Mouse (Mus musculus) forelimb bud, embryonic 11.5 days (tissue): Measurements from ENCODE around the gene Rnf115.
"Not testable (repeated sequence)": the region's sequence is repeated elsewhere in the genome, so short reads cannot be mapped to it uniquely, and the experiment has no call there.

Experiments used
- DNase-seq: peaks from one replicate; pipeline ENCODE4 v3.0.0-alpha.2; 2012; ENCODE audit warnings: low read depth, low spot score

The Rnf115 gene

GRCm38 (mm10) chr3:96707903-96708683, 19.4 kb upstream of the Rnf115 start, which contains the start of gene Nudt17:
Gene Nudt17, minus strand, starts transcription at chr3:96708562.
- peak; percentile 76 for DNase-seq

GRCm38 (mm10) chr3:96708684-96709064, 18.8 kb upstream of the Rnf115 start:
- no peak for DNase-seq

- no peak for DNase-seq
Measured at GRCm38 (mm10) chr3:96714286-96714685, 13.2 kb upstream of the Rnf115 start.

- no peak for DNase-seq
Measured at GRCm38 (mm10) chr3:96715854-96716253, 11.6 kb upstream of the Rnf115 start.

- no peak for DNase-seq
Measured at GRCm38 (mm10) chr3:96719173-96719572, 8.3 kb upstream of the Rnf115 start.

- DNase-seq: peak; percentile 12
Measured at GRCm38 (mm10) chr3:96727828-96728633, 567 bp downstream of the Rnf115 start.

GRCm38 (mm10) chr3:96728634-96729402, 1.4 kb downstream of the Rnf115 start:
- DNase-seq: no peak

- DNase-seq: no peak
Measured at GRCm38 (mm10) chr3:96729403-96729784, 1.9 kb downstream of the Rnf115 start.

- no peak for DNase-seq
Measured at GRCm38 (mm10) chr3:96730785-96731184, 3.3 kb downstream of the Rnf115 start.

- no peak for DNase-seq
Measured at GRCm38 (mm10) chr3:96733984-96734383, 6.5 kb downstream of the Rnf115 start.

GRCm38 (mm10) chr3:96735200-96735599, 7.7 kb downstream of the Rnf115 start:
- DNase-seq: no peak

- DNase-seq: no peak
Measured at GRCm38 (mm10) chr3:96737013-96737740, 9.7 kb downstream of the Rnf115 start.

GRCm38 (mm10) chr3:96737995-96738394, 10.5 kb downstream of the Rnf115 start:
- no peak for DNase-seq

GRCm38 (mm10) chr3:96740279-96740678, 12.8 kb downstream of the Rnf115 start:
- not testable (repeated sequence) for DNase-seq

GRCm38 (mm10) chr3:96744348-96744747, 16.9 kb downstream of the Rnf115 start:
- DNase-seq: no peak

- DNase-seq: no peak
Measured at GRCm38 (mm10) chr3:96746829-96747228, 19.4 kb downstream of the Rnf115 start.

- no peak for DNase-seq
Measured at GRCm38 (mm10) chr3:96755935-96756334, 28.5 kb downstream of the Rnf115 start.

GRCm38 (mm10) chr3:96757691-96758090, 30.2 kb downstream of the Rnf115 start:
- DNase-seq: no peak

- no peak for DNase-seq
Measured at GRCm38 (mm10) chr3:96759695-96760094, 32.2 kb downstream of the Rnf115 start.

- no peak for DNase-seq
Measured at GRCm38 (mm10) chr3:96764528-96764927, 37.1 kb downstream of the Rnf115 start.

- DNase-seq: no peak
Measured at GRCm38 (mm10) chr3:96769971-96770370, 42.5 kb downstream of the Rnf115 start.
